Mouse (Mus musculus) kidney, adult 11 months (tissue): ENCODE data around the gene Epop.

Experiments
- DNase-seq: peaks from one replicate; pipeline ENCODE4 v3.0.0; 2022

The Epop gene

GRCm38 (mm10) chr11:97629576-97629975 lies at the start of gene Epop:
Gene Epop (minus strand): TSS chr11:97629702.
- DNase-seq, result peak; percentile 81

GRCm38 (mm10) chr11:97678301-97678700 lies 48.8 kb upstream of the Epop start:
- DNase-seq, result no peak

GRCm38 (mm10) chr11:97677842-97678241 lies 48.3 kb upstream of the Epop start:
- no peak for DNase-seq

- DNase-seq, result no peak
Observed at GRCm38 (mm10) chr11:97677381-97677780, 47.9 kb upstream of the Epop start.

- no peak for DNase-seq
Observed at GRCm38 (mm10) chr11:97676050-97676754, 46.7 kb upstream of the Epop start.

GRCm38 (mm10) chr11:97673148-97673547 lies 43.6 kb upstream of the Epop start:
- no peak for DNase-seq

GRCm38 (mm10) chr11:97671177-97671527 lies 41.6 kb upstream of the Epop start:
- no peak for DNase-seq

- no peak for DNase-seq
Observed at GRCm38 (mm10) chr11:97670234-97671176, 41.0 kb upstream of the Epop start.

- DNase-seq, result peak; percentile 47
Observed at GRCm38 (mm10) chr11:97669829-97670228, 40.3 kb upstream of the Epop start.

- DNase-seq, result no peak
Observed at GRCm38 (mm10) chr11:97669268-97669667, 39.8 kb upstream of the Epop start.

- DNase-seq, result no peak
Observed at GRCm38 (mm10) chr11:97668160-97668559, 38.7 kb upstream of the Epop start.

GRCm38 (mm10) chr11:97666794-97667193 lies 37.3 kb upstream of the Epop start:
- no peak for DNase-seq

- no peak for DNase-seq
Observed at GRCm38 (mm10) chr11:97666221-97666620, 36.7 kb upstream of the Epop start.

- no peak for DNase-seq
Observed at GRCm38 (mm10) chr11:97665431-97665830, 35.9 kb upstream of the Epop start.

GRCm38 (mm10) chr11:97664771-97665240 lies 35.3 kb upstream of the Epop start:
- DNase-seq, result no peak

GRCm38 (mm10) chr11:97664339-97664665 lies 34.8 kb upstream of the Epop start:
- no peak for DNase-seq

- peak; percentile 56 for DNase-seq
Observed at GRCm38 (mm10) chr11:97663528-97664338, 34.2 kb upstream of the Epop start.

- peak; percentile 76 for DNase-seq
Observed at GRCm38 (mm10) chr11:97662893-97663527, 33.5 kb upstream of the Epop start, which contains the start of gene Mllt6. Gene Mllt6 (plus strand): TSS chr11:97663414.

- peak; percentile 77 for DNase-seq
Observed at GRCm38 (mm10) chr11:97662207-97662892, 32.8 kb upstream of the Epop start.

GRCm38 (mm10) chr11:97661648-97662133 lies 32.2 kb upstream of the Epop start:
- DNase-seq, result peak; percentile 92

GRCm38 (mm10) chr11:97660734-97661647 lies 31.5 kb upstream of the Epop start:
- DNase-seq, result no peak
